Mouse (Mus musculus): Measurements from ENCODE around the gene Zfp524.

DNA sequence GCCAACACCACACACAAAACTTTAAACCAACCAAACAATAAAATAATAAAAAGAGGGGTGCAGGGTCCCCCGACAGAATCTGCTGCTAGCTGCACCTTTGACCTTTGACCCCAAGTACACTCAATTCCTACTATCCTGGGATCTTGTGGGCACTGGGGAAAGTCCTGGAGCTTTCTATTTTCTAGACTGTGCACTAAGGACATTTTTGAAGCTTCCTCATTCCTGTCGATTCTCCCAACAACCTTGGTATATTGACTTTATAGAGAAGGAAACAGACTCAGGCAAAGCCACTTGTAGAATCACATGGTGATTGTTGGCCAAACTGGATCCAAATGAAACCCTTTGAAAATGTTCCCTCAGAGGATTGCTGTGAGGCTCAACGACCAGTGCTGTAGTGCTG lies 1.8 kb downstream of the Zfp524 start:
- TF ChIP-seq CTCF (IDR thresholded peaks at IDR 0.05; ENCODE audit: low read depth, low read length) (no peak), POLR2A (IDR thresholded peaks at IDR 0.05; ENCODE audit: extremely low read depth, insufficient read depth, low read length) (no peak)
